Mouse (Mus musculus): ENCODE data around the gene Asb14.
"Not testable (repeated sequence)": the region's sequence is repeated elsewhere in the genome, so short reads cannot be mapped to it uniquely, and the experiment has no call there.

Gene Asb14

GRCm38 (mm10) chr14:26894392-26894791 lies at the start of gene Asb14:
Gene Asb14, plus strand, starts transcription at chr14:26894557.
- DNase-seq (ENCODE audit: extremely low read depth, insufficient read length, low spot score) = no peak

DNA sequence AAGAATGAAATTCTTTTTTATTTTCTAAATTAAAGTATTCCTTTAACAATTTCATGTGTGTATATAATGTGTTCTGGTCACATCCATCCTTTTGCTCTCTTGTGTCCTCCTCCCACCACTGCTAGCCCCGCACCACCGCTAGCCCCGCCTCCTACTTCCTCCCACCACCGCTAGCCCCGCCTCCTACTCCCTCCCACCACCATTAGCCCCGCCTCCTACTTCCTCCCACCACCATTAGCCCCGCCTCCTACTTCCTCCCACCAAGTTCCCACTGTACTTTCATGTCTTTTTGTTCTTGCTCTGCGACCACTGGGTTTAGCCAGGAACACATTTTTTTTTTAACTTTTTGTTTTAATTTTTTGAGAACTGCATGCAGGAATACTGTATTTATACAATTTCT lies 41.3 kb upstream of the Asb14 start:
- DNase-seq (ENCODE audit: extremely low read depth, insufficient read length, low spot score) = no peak

DNA sequence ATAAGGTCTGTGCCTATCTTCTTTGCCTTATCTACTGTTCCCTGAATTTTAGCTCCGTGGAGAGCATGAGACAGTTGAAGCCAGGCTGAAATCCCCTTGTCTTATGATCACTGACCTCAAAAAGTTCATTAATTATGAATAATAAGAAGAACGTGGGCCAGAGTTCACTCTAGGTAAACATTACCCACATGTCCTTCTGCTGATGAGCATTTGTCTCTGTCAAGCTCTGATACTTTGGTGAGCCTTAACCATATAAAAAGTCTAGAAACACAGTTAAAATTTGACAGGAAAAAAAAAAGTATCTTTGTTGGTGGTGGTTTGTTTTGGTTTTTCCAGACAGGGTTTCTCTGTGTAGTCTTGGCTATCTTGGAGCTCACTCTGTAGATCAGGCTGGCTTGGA lies 40.3 kb upstream of the Asb14 start:
- no peak for DNase-seq (ENCODE audit: extremely low read depth, insufficient read length, low spot score)

GRCm38 (mm10) chr14:26858364-26858763 lies 36.0 kb upstream of the Asb14 start:
- no peak for DNase-seq (ENCODE audit: extremely low read depth, insufficient read length, low spot score)

- DNase-seq (ENCODE audit: extremely low read depth, insufficient read length, low spot score) = no peak
These were observed 35.3 kb upstream of the Asb14 start for GRCm38 (mm10) chr14:26859024-26859423.

- DNase-seq (ENCODE audit: extremely low read depth, insufficient read length, low spot score) = no peak
These were observed 27.0 kb upstream of the Asb14 start for GRCm38 (mm10) chr14:26867356-26867755.

- no peak for DNase-seq (ENCODE audit: extremely low read depth, insufficient read length, low spot score)
These were observed 26.1 kb upstream of the Asb14 start for GRCm38 (mm10) chr14:26868299-26868698.

DNA sequence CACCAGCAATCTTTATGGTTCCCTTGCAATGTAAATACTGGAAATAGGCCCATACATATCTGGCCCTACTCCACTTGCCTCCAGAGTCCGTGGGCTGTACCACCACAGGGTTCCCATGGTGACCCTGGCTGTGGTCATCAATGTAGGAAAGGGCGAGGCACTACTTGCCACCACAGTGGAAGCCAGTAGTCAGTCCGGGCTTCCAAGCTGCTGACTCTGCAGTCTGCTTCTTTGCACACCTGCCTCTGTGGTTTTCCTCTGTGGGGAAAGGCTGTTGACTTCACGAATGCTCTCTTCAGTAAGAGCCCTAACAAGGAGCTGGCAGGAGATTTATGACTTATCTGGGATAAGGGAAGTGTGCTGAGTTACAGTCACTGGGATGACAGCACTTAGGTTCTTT lies 15.6 kb upstream of the Asb14 start:
- DNase-seq (ENCODE audit: extremely low read depth, insufficient read length, low spot score) = no peak

- no peak for DNase-seq (ENCODE audit: extremely low read depth, insufficient read length, low spot score)
These were observed 14.4 kb upstream of the Asb14 start for GRCm38 (mm10) chr14:26879976-26880375.

DNA sequence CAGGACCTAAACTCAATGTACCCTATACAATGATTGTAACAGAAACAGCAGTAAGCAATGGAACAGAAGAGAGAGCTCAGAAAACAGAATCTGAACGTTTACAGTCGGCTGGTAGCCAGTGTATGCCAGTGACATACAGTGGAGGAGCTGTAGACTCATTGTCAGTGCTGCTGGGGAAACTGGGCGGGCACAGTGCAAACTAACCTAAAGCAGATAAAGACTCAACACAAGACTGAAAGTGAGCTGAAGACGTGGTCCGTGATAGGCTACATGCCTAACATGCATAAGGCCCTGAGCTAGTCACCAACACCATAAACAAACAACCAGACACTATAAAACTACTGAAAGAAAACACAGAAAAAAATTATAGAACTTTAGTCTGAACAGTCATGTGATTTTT lies 12.7 kb upstream of the Asb14 start:
- DNase-seq (ENCODE audit: extremely low read depth, insufficient read length, low spot score) = no peak

DNA sequence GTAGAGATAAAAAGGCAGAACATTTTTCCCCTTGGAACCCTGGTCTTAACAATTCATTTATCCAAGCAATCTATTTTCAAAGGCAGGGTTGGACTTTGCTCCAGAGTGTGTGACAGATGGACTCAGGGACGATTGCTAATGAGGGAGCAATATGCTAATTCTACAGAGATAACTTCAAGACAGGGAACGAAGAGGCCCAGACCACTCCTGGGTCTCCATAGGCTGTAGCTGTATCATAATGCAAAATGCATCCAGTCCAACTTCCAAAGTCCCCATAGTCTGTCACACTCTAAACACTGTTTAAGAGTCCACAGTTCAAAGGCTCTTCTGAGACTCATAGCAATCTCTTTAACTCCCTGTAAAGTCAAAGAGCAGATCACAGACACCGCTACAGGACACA lies 7.1 kb upstream of the Asb14 start:
- DNase-seq (ENCODE audit: extremely low read depth, insufficient read length, low spot score) = no peak

GRCm38 (mm10) chr14:26890777-26891176 lies 3.6 kb upstream of the Asb14 start:
- DNase-seq (ENCODE audit: extremely low read depth, insufficient read length, low spot score) = no peak

GRCm38 (mm10) chr14:26899490-26899889 lies 5.1 kb downstream of the Asb14 start:
- DNase-seq (ENCODE audit: extremely low read depth, insufficient read length, low spot score) = no peak

- DNase-seq (ENCODE audit: extremely low read depth, insufficient read length, low spot score) = no peak
These were observed 6.5 kb downstream of the Asb14 start for GRCm38 (mm10) chr14:26900893-26901292.

DNA sequence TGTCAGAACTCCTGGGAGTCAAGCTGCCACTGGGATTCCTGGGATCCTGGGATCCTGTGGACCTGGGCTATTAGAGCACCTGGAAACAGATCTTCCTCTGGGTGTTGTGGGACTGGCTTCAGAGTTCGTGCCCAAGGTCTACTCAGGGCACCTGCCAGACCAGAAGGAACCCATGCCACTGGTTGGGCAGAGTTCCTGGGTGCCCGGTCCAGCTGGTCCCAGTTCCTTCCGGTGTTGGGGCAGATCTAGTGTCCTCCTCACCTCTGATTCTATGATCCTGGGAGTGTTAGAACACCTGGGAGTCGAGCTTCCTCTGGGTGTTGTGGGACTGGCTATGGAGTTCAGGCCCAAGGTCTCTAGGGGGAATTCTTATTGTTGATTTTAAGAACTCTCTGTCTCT lies 13.0 kb downstream of the Asb14 start:
- DNase-seq (ENCODE audit: extremely low read depth, insufficient read length, low spot score) = no peak

- DNase-seq (ENCODE audit: extremely low read depth, insufficient read length, low spot score) = not testable (repeated sequence)
These were observed 16.1 kb downstream of the Asb14 start for GRCm38 (mm10) chr14:26910461-26910860.

- no peak for DNase-seq (ENCODE audit: extremely low read depth, insufficient read length, low spot score)
These were observed 16.8 kb downstream of the Asb14 start for GRCm38 (mm10) chr14:26911201-26911600.

DNA sequence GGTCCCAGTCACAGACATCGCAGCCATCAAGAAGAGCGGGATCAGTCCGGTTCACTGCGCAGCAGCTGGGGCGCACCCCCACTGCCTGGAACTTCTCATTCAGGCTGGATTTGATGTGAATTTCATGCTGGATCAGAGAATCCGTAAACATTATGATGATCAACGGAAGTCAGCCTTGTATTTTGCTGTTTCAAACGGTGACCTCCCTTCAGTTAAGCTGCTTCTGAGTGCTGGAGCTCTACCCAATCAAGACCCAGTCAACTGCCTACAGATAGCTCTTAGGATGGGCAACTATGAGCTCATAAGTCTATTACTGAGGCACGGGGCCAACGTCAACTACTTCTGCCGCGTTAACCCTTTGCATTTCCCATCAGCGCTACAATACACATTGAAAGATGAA lies 17.5 kb downstream of the Asb14 start:
- DNase-seq (ENCODE audit: extremely low read depth, insufficient read length, low spot score) = no peak

DNA sequence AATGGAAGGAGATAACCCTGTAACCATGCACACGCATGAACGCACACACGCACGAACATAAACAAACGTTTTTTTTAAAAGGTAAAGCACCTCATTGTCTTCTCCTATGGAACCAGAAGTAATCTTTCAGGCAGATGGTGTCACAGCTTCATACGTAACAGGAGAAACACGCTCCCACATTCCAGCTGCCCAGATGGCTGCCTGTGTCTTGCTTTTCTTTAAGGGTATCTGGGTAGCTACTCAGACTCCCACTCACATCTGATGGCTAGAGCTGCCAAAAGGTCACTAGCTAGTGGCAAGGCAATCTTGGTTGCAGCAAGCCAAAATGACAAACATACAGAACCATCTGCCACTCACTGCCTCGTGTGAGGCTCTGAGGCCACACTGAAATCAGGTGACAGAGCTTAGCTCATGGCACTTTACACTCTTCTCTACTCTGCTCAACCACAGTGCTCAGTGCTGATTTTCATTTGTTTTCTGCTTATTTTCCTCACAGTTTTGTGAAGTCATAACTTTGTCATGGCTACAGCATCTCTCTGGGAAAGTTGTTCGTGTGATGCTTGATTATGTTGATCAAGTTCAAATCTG lies 19.4 kb downstream of the Asb14 start:
- DNase-seq (ENCODE audit: extremely low read depth, insufficient read length, low spot score) = no peak

DNA sequence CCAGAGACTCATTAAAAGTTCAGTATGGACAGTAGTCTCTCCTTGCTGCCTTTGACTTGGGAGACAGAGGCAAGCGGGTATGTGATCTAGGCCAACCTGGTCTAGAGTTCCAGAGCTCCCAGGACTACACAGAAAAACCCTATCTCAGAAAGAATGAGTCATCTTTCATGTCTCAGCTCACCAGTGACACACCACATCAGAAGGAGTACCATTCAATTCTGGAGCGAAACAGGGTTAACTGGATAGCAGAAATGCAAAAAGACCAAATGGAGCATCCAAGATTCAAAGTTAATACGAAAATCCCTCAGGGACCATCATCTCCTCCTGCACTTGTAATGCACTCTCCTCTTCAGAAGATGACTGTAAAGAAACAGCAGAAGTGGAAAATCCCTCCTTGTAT lies 25.0 kb downstream of the Asb14 start:
- DNase-seq (ENCODE audit: extremely low read depth, insufficient read length, low spot score) = no peak

GRCm38 (mm10) chr14:26923702-26924421 lies 29.5 kb downstream of the Asb14 start:
- no peak for DNase-seq (ENCODE audit: extremely low read depth, insufficient read length, low spot score)

GRCm38 (mm10) chr14:26934891-26935290 lies 40.5 kb downstream of the Asb14 start:
- DNase-seq (ENCODE audit: extremely low read depth, insufficient read length, low spot score) = no peak

- DNase-seq (ENCODE audit: extremely low read depth, insufficient read length, low spot score) = no peak
These were observed 41.2 kb downstream of the Asb14 start for GRCm38 (mm10) chr14:26935558-26935957.
